Mouse (Mus musculus) kidney, embryonic 15.5 days (tissue): ENCODE measurements around the gene Ano2. TPM values are rescaled to one million over a fixed set of nuclear protein-coding genes. Genes with fewer than 3 reads are reported as not detected.

Experiments
- ATAC-seq: fragments of 200-750 bp; cut with Nextera tagmentation; replicated peaks from 2 replicates; pipeline ENCODE4 v1.8.0; 2017; ENCODE audit warnings: moderate TSS enrichment; ENCODE audit not compliant: low FRiP score
- H3K27ac ChIP-seq: fragments of 300-500 bp; sonication (generic); 2 replicates; pipeline ENCODE4 v1.5.1; 2015; ENCODE audit warnings: mild to moderate bottlenecking, inconsistent platforms
- H3K27me3 ChIP-seq: fragments of 300-500 bp; sonication (generic); 2 replicates; pipeline ENCODE4 v1.6.1; 2015; ENCODE audit warnings: inconsistent platforms
- H3K36me3 ChIP-seq: fragments of 300-500 bp; sonication (generic); 2 replicates; pipeline ENCODE4 v1.6.1; 2015; ENCODE audit warnings: inconsistent platforms
- H3K4me1 ChIP-seq: fragments of 300-500 bp; sonication (generic); 2 replicates; pipeline ENCODE4 v1.6.1; 2015; ENCODE audit warnings: inconsistent platforms
- H3K4me2 ChIP-seq: fragments of 300-500 bp; sonication (generic); 2 replicates; pipeline ENCODE4 v1.6.1; 2015; ENCODE audit warnings: moderate library complexity, mild to moderate bottlenecking, inconsistent platforms
- H3K4me3 ChIP-seq: fragments of 300-500 bp; sonication (generic); replicated peaks from 2 replicates; pipeline ENCODE4 v1.5.1; 2015; ENCODE audit warnings: mild to moderate bottlenecking, inconsistent platforms
- H3K9ac ChIP-seq: fragments of 300-500 bp; sonication (generic); 2 replicates; pipeline ENCODE4 v1.6.1; 2015; ENCODE audit warnings: mild to moderate bottlenecking, inconsistent platforms
- H3K9me3 ChIP-seq: fragments of 300-500 bp; sonication (generic); replicated peaks from 2 replicates; pipeline ENCODE4 v1.6.1; 2016; ENCODE audit warnings: inconsistent platforms
- WGBS: fragments of 180-500 bp; shearing (Covaris S2); methylation state at CpG from one replicate; pipeline ENCODE4 v1.1.7; 2015; ENCODE audit warnings: mixed read lengths; 5-methylcytosine and 5-hydroxymethylcytosine counted together
- polyA plus RNA-seq: library from polyadenylated mRNA; unstranded; fragments of >200 nt; fragmentation: Nextera tagmentation; extraction: Ambion mirVana; gene quantifications from 2 replicates; pipeline ENCODE4 v1.2.1, GENCODE M21; 2015

The Ano2 gene
- polyA plus RNA-seq, 1 experiment from 2014 or later = 0.48 TPM

GRCm38 (mm10) chr6:125858294-125858693, 168.1 kb downstream of the Ano2 start:
- H3K27me3 ChIP-seq = no peaks in the 10 kb centered on the region
- H3K4me2 ChIP-seq = no peak overlapping the region
- H3K27ac ChIP-seq = no peak overlapping the region
- H3K9me3 ChIP-seq = no peaks in the 10 kb centered on the region
- WGBS = 68% methylated on average over 1 of the region's 1 CpGs
- no peak for ATAC-seq
- no peak overlapping the region for H3K4me3 ChIP-seq
- no peaks in the 10 kb centered on the region for H3K4me1 ChIP-seq
- no peaks in the 10 kb centered on the region for H3K36me3 ChIP-seq
- H3K9ac ChIP-seq = no peak overlapping the region

DNA sequence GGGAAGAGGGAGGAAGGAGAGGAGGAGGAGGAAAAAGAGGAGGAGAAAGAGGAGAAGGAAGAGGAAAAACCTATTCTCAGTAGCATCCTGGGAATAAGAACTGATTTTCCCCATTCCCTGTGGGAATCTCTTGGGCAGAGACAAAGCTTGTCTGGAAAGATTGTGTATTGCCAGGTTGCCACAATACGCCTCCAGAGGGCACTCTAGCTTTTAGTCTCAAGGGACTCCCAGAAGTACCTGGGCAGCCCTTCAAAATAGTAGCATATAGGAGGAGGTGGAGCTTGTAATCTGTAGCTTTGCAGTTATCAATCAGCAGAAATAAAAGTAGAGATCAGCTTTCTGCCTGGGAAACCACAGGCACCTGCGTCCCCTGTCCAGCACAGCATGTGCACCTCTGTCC, 178.3 kb downstream of the Ano2 start:
- Histone ChIP-seq H3K4me2 (no peak overlapping the region), H3K9me3 (no peaks in the 10 kb centered on the region), H3K27me3 (no peaks in the 10 kb centered on the region), H3K4me3 (no peak overlapping the region), H3K36me3 (no peaks in the 10 kb centered on the region), H3K9ac (no peak overlapping the region), H3K27ac (no peak overlapping the region), H3K4me1 (no peaks in the 10 kb centered on the region)
- 34% methylated on average over 2 of the region's 2 CpGs for WGBS
- ATAC-seq = no peak

DNA sequence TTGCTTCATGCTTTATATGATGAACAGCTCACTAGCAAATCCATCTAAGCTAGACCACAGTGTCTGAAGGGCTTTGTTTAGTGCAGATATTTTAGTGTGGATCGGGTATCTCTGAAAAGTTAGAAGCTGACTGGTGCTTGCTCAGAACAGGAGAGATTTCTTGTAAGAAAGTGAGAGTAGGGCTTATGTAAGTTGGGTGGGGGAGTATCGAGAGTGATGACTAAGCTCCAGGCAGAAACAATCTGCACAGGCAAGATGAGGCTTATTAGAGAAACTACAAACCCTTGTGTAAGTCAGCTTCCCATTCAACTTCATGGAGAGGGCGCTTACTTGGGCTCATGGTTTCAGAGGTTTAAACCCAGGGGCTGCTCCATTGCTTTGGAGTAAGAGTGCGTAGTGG, 181.3 kb downstream of the Ano2 start:
- Histone ChIP-seq H3K9me3 (no peaks in the 10 kb centered on the region), H3K36me3 (no peaks in the 10 kb centered on the region), H3K9ac (no peak overlapping the region), H3K4me2 (no peak overlapping the region), H3K4me1 (no peaks in the 10 kb centered on the region), H3K27me3 (no peaks in the 10 kb centered on the region), H3K27ac (no peak overlapping the region), H3K4me3 (no peak overlapping the region)
- WGBS = 87% methylated on average over 4 of the region's 4 CpGs
- ATAC-seq = no peak

- 88% methylated on average over 6 of the region's 6 CpGs for WGBS
- H3K27me3 ChIP-seq = no peaks in the 10 kb centered on the region
- H3K36me3 ChIP-seq = no peaks in the 10 kb centered on the region
- no peaks in the 10 kb centered on the region for H3K4me1 ChIP-seq
- H3K9me3 ChIP-seq = no peaks in the 10 kb centered on the region
- H3K27ac ChIP-seq = no peak overlapping the region
- no peak overlapping the region for H3K4me3 ChIP-seq
- no peak overlapping the region for H3K9ac ChIP-seq
- ATAC-seq = no peak
- H3K4me2 ChIP-seq = no peak overlapping the region
These were observed 184.5 kb downstream of the Ano2 start for GRCm38 (mm10) chr6:125874742-125875141.

- 88% methylated on average over 1 of the region's 1 CpGs for WGBS
- H3K4me3 ChIP-seq = no peak overlapping the region
- no peak for ATAC-seq
- no peaks in the 10 kb centered on the region for H3K9me3 ChIP-seq
- no peaks in the 10 kb centered on the region for H3K36me3 ChIP-seq
- H3K27me3 ChIP-seq = no peaks in the 10 kb centered on the region
- no peak overlapping the region for H3K4me2 ChIP-seq
- no peaks in the 10 kb centered on the region for H3K4me1 ChIP-seq
- H3K27ac ChIP-seq = no peak overlapping the region
- no peak overlapping the region for H3K9ac ChIP-seq
These were observed 186.7 kb downstream of the Ano2 start for GRCm38 (mm10) chr6:125876884-125877283.

DNA sequence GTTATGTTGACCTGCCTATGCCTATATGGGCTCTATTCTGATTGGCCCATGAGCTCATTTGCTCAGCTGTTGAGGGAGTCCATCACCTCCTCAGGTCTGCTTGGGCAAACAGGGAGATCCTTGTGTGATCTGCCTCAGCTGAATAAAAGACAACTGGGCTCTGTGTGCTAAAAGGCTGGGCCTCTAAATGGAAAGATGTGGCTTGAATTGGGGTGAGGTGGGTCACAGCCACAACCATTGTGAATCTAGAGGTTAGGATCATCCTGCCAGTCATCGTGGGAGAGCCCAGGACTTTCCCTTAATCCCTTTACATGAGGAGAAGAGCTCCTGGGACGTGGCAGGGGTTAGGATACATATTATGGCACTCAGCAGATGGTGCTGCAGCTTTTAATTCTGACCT, 188.5 kb downstream of the Ano2 start:
- ATAC-seq = no peak
- Histone ChIP-seq H3K4me1 (no peaks in the 10 kb centered on the region), H3K27ac (no peak overlapping the region), H3K36me3 (no peaks in the 10 kb centered on the region), H3K9ac (no peak overlapping the region), H3K27me3 (no peaks in the 10 kb centered on the region), H3K4me3 (no peak overlapping the region), H3K4me2 (no peak overlapping the region), H3K9me3 (no peaks in the 10 kb centered on the region)
- 76% methylated on average over 2 of the region's 2 CpGs for WGBS

GRCm38 (mm10) chr6:125879306-125879705, 189.1 kb downstream of the Ano2 start:
- no peak for ATAC-seq
- 89% methylated on average over 7 of the region's 7 CpGs for WGBS
- Histone ChIP-seq H3K4me1 (no peaks in the 10 kb centered on the region), H3K9ac (no peak overlapping the region), H3K4me3 (no peak overlapping the region), H3K4me2 (no peak overlapping the region), H3K27ac (no peak overlapping the region), H3K36me3 (no peaks in the 10 kb centered on the region), H3K27me3 (no peaks in the 10 kb centered on the region), H3K9me3 (no peaks in the 10 kb centered on the region)

GRCm38 (mm10) chr6:125888596-125888995, 198.4 kb downstream of the Ano2 start:
- no peak overlapping the region for H3K4me2 ChIP-seq
- H3K9ac ChIP-seq = no peak overlapping the region
- H3K27me3 ChIP-seq = no peaks in the 10 kb centered on the region
- H3K4me3 ChIP-seq = no peak overlapping the region
- H3K4me1 ChIP-seq = no peaks in the 10 kb centered on the region
- H3K36me3 ChIP-seq = no peaks in the 10 kb centered on the region
- H3K27ac ChIP-seq = no peak overlapping the region
- ATAC-seq = no peak
- WGBS = 89% methylated on average over 1 of the region's 1 CpGs
- H3K9me3 ChIP-seq = 0 out of 2 replicates have a peak, but pooled peaks cover 3% of the 10 kb centered on the region

GRCm38 (mm10) chr6:125894340-125894739, 204.1 kb downstream of the Ano2 start:
- Histone ChIP-seq H3K36me3 (no peaks in the 10 kb centered on the region), H3K9ac (no peak overlapping the region), H3K27me3 (no peaks in the 10 kb centered on the region), H3K4me1 (no peaks in the 10 kb centered on the region), H3K27ac (no peak overlapping the region), H3K4me3 (no peak overlapping the region), H3K4me2 (no peak overlapping the region), H3K9me3 (no peaks in the 10 kb centered on the region)
- WGBS = 71% methylated on average over 3 of the region's 3 CpGs
- ATAC-seq = no peak

DNA sequence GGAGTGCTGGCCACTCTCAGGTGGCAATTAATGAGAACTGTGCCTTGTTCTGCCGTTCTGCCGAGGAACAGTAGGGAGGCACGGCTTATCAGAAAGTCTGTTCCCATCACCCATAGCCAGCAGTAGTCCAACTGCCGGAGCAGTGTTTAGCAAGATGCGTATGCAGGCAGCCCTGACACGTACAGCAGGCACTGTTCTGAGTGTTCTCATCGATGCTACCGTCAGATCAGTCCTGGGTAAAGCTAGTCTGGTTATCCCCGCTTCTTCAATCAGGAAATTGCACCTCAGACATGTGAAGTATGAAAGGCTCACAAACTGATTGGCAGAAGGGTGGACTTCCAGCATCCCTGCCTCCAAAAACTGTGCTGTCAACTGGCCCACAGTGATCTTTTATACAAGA, 224.2 kb downstream of the Ano2 start:
- WGBS = 76% methylated on average over 9 of the region's 9 CpGs
- H3K9me3 ChIP-seq = no peaks in the 10 kb centered on the region

GRCm38 (mm10) chr6:125922746-125923145, 232.5 kb downstream of the Ano2 start:
- Histone ChIP-seq H3K4me3 (no peak overlapping the region), H3K27me3 (no peaks in the 10 kb centered on the region), H3K27ac (no peak overlapping the region), H3K9me3 (no peaks in the 10 kb centered on the region), H3K9ac (no peak overlapping the region), H3K4me2 (no peak overlapping the region), H3K36me3 (no peaks in the 10 kb centered on the region), H3K4me1 (no peaks in the 10 kb centered on the region)
- no peak for ATAC-seq
- 55% methylated on average over 3 of the region's 3 CpGs for WGBS

More for the DNA sequence above, 224.2 kb downstream of the Ano2 start:
- no peak for ATAC-seq
- Histone ChIP-seq H3K4me1 (no peaks in the 10 kb centered on the region), H3K4me2 (no peak overlapping the region), H3K9ac (no peak overlapping the region), H3K27me3 (no peaks in the 10 kb centered on the region), H3K27ac (no peak overlapping the region), H3K4me3 (no peak overlapping the region), H3K36me3 (no peaks in the 10 kb centered on the region)

- WGBS = 67% methylated on average over 2 of the region's 2 CpGs
- ATAC-seq = no peak
- H3K27ac ChIP-seq = no peak overlapping the region
- H3K4me2 ChIP-seq = no peak overlapping the region
- no peak overlapping the region for H3K4me3 ChIP-seq
- no peaks in the 10 kb centered on the region for H3K9me3 ChIP-seq
- no peaks in the 10 kb centered on the region for H3K4me1 ChIP-seq
- H3K36me3 ChIP-seq = no peaks in the 10 kb centered on the region
- H3K9ac ChIP-seq = no peak overlapping the region
- no peaks in the 10 kb centered on the region for H3K27me3 ChIP-seq
These were observed 234.8 kb downstream of the Ano2 start for GRCm38 (mm10) chr6:125924979-125925378.

DNA sequence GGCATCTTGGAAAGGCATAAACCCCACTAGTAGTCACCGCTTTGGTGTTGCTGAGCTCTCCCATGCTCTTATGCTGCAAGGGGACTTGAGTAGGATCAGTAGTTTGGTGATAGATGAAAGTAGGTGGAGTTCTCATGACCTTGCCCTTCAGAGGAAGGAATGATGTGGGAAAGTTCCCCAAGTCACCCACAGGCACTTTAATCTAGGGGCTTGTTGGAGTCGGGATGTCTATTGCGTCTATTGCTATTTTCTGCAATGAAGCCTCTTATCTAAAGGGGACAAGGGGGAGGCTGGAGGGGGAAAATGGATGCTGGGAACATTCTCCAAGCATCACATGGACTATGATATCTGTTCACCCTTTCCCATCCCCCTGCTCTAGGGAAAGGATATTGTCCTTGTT, 235.6 kb downstream of the Ano2 start:
- H3K27ac ChIP-seq = no peak overlapping the region
- H3K4me2 ChIP-seq = no peak overlapping the region
- no peak overlapping the region for H3K4me3 ChIP-seq
- no peaks in the 10 kb centered on the region for H3K9me3 ChIP-seq
- no peak for ATAC-seq
- H3K27me3 ChIP-seq = no peaks in the 10 kb centered on the region
- H3K9ac ChIP-seq = no peak overlapping the region
- no peaks in the 10 kb centered on the region for H3K36me3 ChIP-seq
- WGBS = 82% methylated on average over 3 of the region's 3 CpGs
- H3K4me1 ChIP-seq = no peaks in the 10 kb centered on the region
